Mouse (Mus musculus) thymus, postnatal 4 days (tissue): ENCODE data around the gene Tspan13.

Experiments
- DNase-seq: peaks from one replicate; pipeline ENCODE4 v3.0.0; 2021

Tspan13 gene

DNA sequence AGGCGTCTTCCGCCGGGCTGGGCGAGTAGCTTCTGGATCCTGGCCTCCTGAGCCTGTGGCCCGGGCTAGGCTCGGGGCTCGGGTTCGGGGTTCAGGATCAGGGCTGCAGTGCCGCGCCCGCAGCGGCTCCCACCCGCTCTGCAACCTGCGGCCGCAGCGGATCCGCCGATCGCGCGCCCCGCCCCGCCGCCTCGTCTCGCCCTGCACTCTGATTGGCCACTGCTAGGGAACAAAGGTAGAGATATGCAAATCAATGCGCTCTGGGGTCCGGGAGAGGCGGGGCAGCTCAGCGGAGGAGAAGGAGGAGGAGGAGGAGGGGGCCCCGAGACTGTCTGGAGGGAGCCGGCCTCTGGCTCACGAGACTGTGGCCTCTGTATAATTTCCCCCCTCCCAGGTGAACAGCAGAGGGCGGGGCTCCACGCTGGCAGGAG is at the start of gene Tspan13:
TSS of gene Tspan13 (minus strand) at position 153 of the 431 bp plus-strand sequence.
- DNase-seq, result peak; percentile 96

DNA sequence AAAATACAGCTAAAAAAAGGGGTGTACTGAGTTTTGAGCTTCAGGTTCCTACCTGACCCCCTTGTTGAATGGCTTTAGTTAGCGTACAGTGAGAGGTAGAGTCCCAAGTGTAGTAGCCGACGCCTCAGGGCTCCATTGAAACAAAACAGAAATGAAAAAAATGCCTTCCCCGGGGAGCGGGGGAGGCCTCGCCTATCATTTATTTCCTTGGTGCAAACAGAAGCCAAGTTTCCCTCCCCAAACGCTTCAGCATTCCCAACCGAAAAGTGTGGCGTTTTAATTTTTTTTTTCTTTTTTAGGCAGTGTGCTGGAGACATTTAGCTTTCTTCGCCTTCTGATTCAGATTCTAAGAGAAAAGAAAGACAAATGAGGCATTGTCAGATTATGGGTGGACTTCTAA is 49.7 kb upstream of the Tspan13 start:
- DNase-seq, result no peak

- no peak for DNase-seq
Measured at GRCm38 (mm10) chr12:36089221-36089620, 46.9 kb upstream of the Tspan13 start.

DNA sequence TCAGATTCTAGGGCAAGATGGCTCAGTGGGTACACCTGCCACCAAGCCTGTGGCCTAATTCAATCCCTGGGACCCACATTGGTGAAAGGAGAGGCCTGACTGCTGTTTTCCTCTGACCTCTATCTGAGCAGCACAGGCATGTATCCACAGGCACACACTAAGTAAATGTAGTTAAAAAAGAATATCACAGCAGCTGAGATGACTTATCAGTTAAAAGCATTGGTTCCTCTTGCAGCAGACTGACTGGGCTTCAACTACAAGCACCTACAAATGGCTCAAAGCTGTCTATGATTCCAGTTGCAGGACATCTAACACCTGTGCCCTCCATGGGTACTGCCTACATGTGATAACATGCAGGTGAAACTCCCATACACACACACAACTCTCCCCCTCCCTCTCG is 46.5 kb upstream of the Tspan13 start:
- no peak for DNase-seq

DNA sequence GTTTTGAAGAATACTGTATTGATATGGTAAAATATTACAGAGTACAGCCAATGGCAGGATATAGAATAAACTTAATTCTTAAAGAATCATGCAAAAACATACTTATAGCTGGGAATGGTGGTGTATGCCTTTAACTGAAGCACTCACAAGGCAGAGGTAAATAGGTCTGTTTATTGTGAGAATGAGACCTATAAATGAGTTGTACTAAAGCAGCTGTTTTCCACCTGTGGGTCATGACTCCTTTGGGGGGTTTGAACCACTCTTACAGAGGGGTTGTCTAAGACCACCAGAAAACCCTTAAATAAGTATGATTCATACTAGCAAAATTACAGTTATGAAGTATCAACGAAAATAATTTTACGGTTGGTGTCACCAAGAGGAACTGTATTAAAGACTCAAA is 43.1 kb upstream of the Tspan13 start:
- no peak for DNase-seq

DNA sequence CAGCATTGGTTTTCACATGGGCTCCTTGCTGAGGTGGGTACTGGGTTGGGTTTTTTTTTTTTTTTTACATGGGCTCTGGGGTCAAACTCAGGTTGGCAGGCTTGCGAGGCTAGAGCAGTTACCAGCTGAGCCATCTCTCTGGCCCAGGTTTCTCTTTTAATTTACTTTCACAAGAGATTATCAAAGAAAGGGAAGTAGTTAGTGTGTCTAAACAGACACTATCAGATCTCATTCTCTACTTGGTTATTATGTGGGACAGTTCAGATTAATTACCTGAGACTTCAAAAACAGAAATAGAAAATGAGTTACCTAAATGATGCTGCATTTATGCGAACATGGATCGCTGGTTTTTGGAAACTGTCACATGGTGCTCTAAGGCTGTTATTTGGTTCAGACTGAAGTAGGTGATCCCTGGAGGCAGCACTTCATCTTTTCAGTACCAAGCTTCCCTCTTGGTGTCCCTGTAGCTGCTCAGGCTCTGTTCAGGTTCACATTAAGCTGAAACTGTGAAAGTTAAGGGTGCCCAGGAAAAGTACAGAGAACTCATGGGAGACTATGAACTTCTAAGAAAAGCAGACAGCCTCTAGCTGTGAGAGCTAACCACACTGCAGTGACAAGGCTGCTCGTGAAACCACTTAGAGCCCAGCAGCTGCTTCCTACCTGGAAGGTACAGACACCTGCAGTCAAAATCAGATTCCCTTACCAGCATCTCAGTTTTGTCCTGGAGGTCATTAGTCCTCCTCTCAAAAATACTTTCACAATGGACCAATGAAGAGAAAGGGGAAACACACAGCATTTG is 36.0 kb upstream of the Tspan13 start:
- no peak for DNase-seq

- no peak for DNase-seq
Measured at GRCm38 (mm10) chr12:36072860-36073259, 30.6 kb upstream of the Tspan13 start.

GRCm38 (mm10) chr12:36070231-36070630 is 27.9 kb upstream of the Tspan13 start:
- DNase-seq, result no peak

- no peak for DNase-seq
Measured at GRCm38 (mm10) chr12:36067538-36067937, 25.2 kb upstream of the Tspan13 start.

GRCm38 (mm10) chr12:36065911-36066310 is 23.6 kb upstream of the Tspan13 start:
- no peak for DNase-seq

- no peak for DNase-seq
Measured at GRCm38 (mm10) chr12:36057699-36058098, 15.4 kb upstream of the Tspan13 start.

- DNase-seq, result no peak
Measured at GRCm38 (mm10) chr12:36050276-36050675, 8.0 kb upstream of the Tspan13 start.

DNA sequence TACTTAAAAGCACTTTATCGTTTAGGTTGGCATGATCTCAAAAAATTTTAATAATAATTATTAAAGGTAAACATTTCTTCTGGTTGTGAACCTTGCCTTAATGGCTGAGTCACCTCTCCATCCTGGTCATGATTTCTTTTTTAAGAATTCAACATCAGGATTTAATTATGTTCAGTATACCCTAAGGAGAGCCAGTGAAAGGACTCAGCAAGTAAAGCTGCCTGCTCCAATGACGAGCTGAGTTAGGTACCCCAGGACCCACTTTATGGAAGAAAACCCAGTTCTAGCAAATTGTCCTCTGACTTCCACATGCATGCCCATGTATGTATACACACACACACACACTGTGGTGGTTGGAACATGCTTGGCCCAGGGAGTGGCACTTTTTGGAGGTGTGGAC is 5.3 kb upstream of the Tspan13 start:
- DNase-seq, result no peak

- DNase-seq, result peak; percentile 27
Measured at GRCm38 (mm10) chr12:36046196-36046595, 3.9 kb upstream of the Tspan13 start.

DNA sequence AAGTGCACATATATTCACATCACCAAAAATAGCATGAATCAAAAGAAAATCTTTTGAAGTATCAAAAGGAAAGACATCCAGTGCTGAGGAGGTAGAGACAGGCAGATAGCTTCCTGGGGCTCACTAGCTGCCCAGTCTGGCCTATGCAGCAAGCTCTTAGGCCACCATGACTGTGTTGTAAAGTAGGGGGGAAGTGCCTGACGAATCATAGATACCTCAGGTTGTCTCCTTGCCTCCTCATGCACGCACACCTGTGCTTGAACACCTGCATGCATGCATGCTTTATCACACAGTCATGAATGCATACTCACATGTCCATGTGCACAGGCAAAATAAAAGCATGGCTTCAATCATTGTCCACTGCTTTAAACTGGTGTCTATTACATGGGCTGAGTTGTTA is 2.4 kb upstream of the Tspan13 start:
- no peak for DNase-seq

DNA sequence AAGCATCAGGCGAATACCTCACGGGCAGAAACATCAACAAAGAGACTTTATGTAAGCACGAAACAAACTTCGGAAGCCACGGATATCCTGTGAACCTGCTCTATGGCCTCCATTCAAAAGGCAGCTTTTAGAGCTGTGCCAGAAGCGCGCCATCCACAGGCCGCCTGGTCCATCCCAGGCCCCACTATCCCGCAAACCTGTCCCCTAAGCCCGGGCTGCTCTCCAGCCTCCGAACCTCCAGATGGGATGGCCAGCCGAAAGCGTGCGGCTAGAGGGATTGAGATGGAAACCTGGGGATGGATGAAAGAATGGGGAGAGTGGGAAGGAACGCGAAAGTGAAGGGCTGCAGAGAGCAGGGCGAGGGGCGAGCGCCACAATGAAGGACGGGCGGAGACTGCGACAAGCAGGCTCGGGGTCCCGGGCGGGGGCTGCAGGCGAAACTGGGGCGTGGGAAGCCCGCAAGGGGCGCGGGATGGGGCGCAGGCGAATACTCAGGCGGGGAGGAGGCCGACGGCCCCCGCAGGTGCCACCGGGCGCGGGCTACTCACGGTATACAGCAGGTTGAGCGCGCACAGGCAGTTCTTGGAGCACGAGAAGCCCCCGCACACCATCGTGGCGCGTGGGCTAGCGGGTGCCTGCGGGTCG is 475 bp downstream of the Tspan13 start:
- DNase-seq, result peak; percentile 78

DNA sequence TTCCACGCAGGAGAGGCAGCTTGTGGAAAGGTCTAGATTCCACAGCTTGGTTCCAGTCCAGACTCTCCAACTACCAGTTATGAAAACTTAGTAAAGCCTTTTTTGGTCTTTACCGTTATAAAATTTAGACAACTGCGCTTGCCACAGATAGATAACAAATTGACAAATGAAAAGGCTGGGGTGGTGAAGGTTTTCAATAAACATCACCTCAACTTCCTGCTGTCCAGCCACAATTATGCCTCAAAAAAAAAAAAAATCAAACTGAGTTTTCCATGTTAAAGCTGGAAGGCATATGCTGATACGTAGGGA is 1.1 kb downstream of the Tspan13 start:
- DNase-seq, result no peak

DNA sequence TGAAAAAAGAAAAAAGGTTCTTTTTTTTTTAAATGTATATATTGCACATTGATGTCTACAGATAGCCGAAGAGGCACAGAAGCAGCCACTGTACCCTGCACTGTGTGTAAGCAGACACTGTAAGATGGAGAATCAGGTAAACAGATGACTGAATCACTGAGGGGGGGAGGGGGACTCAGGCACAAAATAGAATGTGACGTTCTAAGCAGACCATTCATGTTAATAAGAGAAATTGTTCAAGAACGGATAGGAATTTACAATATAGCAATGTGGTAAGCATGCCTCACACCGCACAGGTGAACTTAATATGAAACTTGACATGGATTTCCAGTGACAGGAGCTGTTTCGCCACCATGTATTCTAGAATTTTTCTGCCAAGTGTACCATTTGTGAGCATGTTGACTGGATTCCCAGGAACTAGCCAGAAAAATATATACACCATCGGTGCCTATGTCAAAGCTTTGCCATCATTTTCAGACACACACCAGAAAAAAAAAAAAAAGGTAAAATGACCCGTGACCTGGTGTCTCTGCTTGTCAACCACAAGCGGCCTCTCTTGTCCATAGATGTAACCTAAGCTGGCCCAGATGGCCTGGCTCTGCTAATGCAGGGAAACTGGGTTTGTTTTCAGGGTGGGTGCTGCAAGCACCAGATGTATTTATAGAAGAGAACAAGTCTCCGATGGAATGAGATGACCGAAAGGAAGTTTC is 1.6 kb downstream of the Tspan13 start:
- DNase-seq, result peak; percentile 20

DNA sequence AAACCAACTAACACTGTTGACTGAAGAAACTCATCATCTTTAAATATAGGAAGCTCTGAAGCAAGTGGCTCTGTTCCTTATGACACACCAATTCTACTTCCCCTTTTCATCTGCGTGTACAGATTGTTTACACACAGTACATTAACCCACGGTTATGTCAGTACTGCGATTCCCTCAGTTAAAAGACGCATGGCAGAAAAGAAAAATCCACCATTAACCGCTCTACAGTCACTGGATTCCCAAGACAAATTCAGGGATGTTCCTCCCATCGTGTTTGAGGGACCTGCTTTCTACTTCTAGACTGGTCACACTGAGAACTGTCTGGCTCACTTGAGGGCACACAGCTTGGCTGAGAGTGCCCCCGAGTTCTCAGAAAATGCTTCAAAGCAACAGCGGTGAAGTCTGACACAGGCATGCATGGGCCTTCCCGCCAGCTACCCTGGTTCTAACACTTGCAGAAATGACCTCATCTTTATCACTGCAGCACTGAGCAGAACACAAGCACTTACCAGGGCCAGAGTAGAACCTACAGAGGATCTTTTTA is 2.7 kb downstream of the Tspan13 start:
- peak; percentile 55 for DNase-seq

GRCm38 (mm10) chr12:36036776-36037175 is 5.5 kb downstream of the Tspan13 start:
- DNase-seq, result no peak

DNA sequence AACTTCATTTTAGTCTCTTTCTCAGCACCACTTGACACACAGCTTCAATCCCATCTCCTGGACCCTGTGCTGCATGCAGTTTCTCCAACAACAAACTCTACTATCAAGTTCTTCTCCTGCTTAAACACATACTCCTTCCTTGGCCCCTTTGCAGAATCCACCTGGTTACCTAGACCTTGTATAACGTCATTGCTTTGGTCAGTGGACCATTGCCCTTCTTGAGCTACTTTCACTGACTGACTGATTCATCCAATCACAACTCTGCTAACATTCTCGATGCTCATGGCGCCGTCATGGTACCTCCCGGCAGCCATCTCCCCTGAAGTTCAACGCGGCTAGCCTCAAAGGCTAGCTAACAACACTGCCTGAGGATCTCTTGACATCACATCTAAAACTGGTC is 6.2 kb downstream of the Tspan13 start:
- DNase-seq, result no peak

- DNase-seq, result no peak
Measured at GRCm38 (mm10) chr12:36035501-36035900, 6.8 kb downstream of the Tspan13 start.

DNA sequence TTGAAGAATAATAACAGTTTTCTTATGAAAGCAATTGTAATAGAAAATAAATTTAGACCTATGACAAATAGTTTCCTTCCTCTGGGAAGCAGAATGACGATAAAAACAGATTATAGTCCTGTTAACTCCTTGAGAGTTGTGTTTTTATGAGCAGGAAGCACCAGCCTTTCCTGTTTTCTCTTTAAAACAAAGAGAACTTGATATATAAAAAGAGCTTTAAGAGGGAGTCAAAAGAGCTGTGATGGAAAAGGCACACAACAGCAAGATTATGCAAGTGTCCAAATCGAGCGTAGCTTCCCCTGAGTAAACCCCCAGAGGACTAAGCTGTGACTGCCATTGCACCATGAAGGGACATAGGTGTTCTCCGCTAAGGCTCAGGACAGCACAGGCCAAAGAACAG is 9.9 kb downstream of the Tspan13 start:
- no peak for DNase-seq
